Comparison of ENCODE assay signal across 8 mouse cellular contexts in genomic region chr12:32291962-32292748, GRCm38 (mm10).
DNase-seq lines count a peak whose midpoint lies in the region; ATAC-seq lines count a peak whose summit lies in the region.

No protein-coding gene starts in this region.

- H3K4me2 ChIP-seq in midbrain, embryonic 12.5 days (replicated peaks): peak overlapping the region; percentile 54

- H3K4me3 ChIP-seq in limb, embryonic 10.5 days: peak overlapping the region; percentile 47
- H3K4me3 ChIP-seq in midbrain, embryonic 12.5 days: peak overlapping the region; percentile 35

- DNase-seq in urinary bladder, adult 18-20 months (ENCODE audit: low spot score in 2 of 2): peak; percentile 15 to 61
- DNase-seq in urinary bladder, postnatal 10 days (ENCODE audit: low spot score): no peak
- peak; percentile 79 for DNase-seq in embryo, embryonic 9.5 days (ENCODE audit: extremely low spot score)
- DNase-seq in heart, adult 11 months: peak; percentile 94
- peak; percentile 42 for DNase-seq in kidney, adult 11 months
- peak; percentile 73 for DNase-seq in limb, embryonic 10.5 days (ENCODE audit: low spot score)
- DNase-seq in skeletal muscle tissue, adult 2 months (ENCODE audit: low read depth, low spot score): peak; percentile 42

- no peaks in the 10 kb centered on the region for H3K4me1 ChIP-seq in limb, embryonic 10.5 days
- H3K4me1 ChIP-seq in midbrain, embryonic 12.5 days: peaks cover 3% of the 10 kb centered on the region; the same call in 1 of the 2 replicates

- H3K27me3 ChIP-seq in limb, embryonic 10.5 days (ENCODE audit: low read depth, poor library complexity, severe bottlenecking): no peaks in the 10 kb centered on the region
- no peaks in the 10 kb centered on the region for H3K27me3 ChIP-seq in midbrain, embryonic 12.5 days

- H3K27ac ChIP-seq in limb, embryonic 10.5 days: peak overlapping the region; percentile 75
- H3K27ac ChIP-seq in midbrain, embryonic 12.5 days (replicated peaks): no peak overlapping the region

- peak; percentile 83 for ATAC-seq in midbrain, embryonic 12.5 days (ENCODE audit: low FRiP score, low read depth)

- H3K36me3 ChIP-seq in limb, embryonic 10.5 days: no peaks in the 10 kb centered on the region
- no peaks in the 10 kb centered on the region for H3K36me3 ChIP-seq in midbrain, embryonic 12.5 days

- no peaks in the 10 kb centered on the region for H3K9me3 ChIP-seq in limb, embryonic 10.5 days (replicated peaks)
- H3K9me3 ChIP-seq in midbrain, embryonic 12.5 days: no peaks in the 10 kb centered on the region

- 0 out of 2 replicates have a peak overlapping the region, but pooled peaks have one; percentile 24 for H3K9ac ChIP-seq in midbrain, embryonic 12.5 days (replicated peaks)

- WGBS in limb, embryonic 10.5 days: 27% methylated on average over 18 of the region's 18 CpGs
- 26% methylated on average over 18 of the region's 18 CpGs for WGBS in midbrain, embryonic 12.5 days
